8 mouse cellular contexts compared by ENCODE assay signal in the genomic region with DNA sequence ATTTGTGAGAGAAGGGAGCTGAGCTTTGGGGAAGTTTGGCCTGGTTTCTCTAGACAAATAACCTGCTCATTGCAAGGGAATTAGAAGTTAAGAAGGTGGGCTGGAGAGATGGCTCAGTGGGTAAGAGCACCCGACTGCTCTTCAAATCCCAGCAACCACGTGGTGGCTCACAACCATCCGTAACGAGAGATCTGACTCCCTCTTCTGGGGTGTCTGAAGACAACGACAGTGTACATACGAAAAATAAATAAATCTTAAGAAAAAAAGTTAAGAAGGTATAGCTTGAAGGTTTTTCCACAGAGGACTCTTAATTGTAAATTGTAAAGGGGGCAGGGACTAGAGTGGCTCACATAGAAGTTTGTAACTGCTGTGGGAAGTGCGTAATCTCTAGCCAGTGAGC. TPM values are rescaled to one million over a fixed set of nuclear protein-coding genes. Genes with fewer than 3 reads are reported as not detected.
DNase-seq lines count a peak whose midpoint lies in the region; ATAC-seq lines count a peak whose summit lies in the region.

No protein-coding gene starts in this region.

- 43% methylated on average over 7 of the region's 7 CpGs for WGBS in heart, embryonic 13.5 days
- WGBS in neural tube, embryonic 12.5 days, result 35% methylated on average over 7 of the region's 7 CpGs
- 42% methylated on average over 7 of the region's 7 CpGs for WGBS in limb, embryonic 10.5 days

- H3K9me3 ChIP-seq in heart, embryonic 13.5 days, result no peaks in the 10 kb centered on the region
- H3K9me3 ChIP-seq in neural tube, embryonic 12.5 days, result no peaks in the 10 kb centered on the region
- no peaks in the 10 kb centered on the region for H3K9me3 ChIP-seq in limb, embryonic 10.5 days (replicated peaks)

- H3K9ac ChIP-seq in heart, embryonic 13.5 days, result peak overlapping the region; percentile 96
- no peak overlapping the region for H3K9ac ChIP-seq in neural tube, embryonic 12.5 days

- peak overlapping the region; percentile 68 for H3K4me2 ChIP-seq in heart, embryonic 13.5 days
- peak overlapping the region; percentile 52; the same call in 1 of the 2 replicates for H3K4me2 ChIP-seq in neural tube, embryonic 12.5 days (replicated peaks)

- peak overlapping the region; percentile 32; the same call in 1 of the 2 replicates for H3K4me3 ChIP-seq in heart, embryonic 13.5 days
- no peak overlapping the region for H3K4me3 ChIP-seq in neural tube, embryonic 12.5 days
- H3K4me3 ChIP-seq in limb, embryonic 10.5 days, result no peak overlapping the region

- no peak for ATAC-seq in heart, embryonic 13.5 days (ENCODE audit: extremely low read depth, insufficient number of reproducible peaks, low FRiP score, low TSS enrichment)
- ATAC-seq in neural tube, embryonic 12.5 days (ENCODE audit: low FRiP score, low read depth), result no peak

- H3K27ac ChIP-seq in heart, embryonic 13.5 days (replicated peaks), result peak overlapping the region; percentile 98
- no peak overlapping the region for H3K27ac ChIP-seq in neural tube, embryonic 12.5 days
- H3K27ac ChIP-seq in limb, embryonic 10.5 days, result peak overlapping the region; percentile 99

- peaks cover 23% of the 10 kb centered on the region for H3K36me3 ChIP-seq in heart, embryonic 13.5 days
- peaks cover 11% of the 10 kb centered on the region for H3K36me3 ChIP-seq in neural tube, embryonic 12.5 days
- H3K36me3 ChIP-seq in limb, embryonic 10.5 days, result peaks cover 24% of the 10 kb centered on the region

- intact Hi-C loops in gastrocnemius, postnatal 14 days (cut with DNase I; ENCODE audit: low total_unique reads), result no loop called here

- no peaks in the 10 kb centered on the region for H3K27me3 ChIP-seq in heart, embryonic 13.5 days (replicated peaks)
- H3K27me3 ChIP-seq in neural tube, embryonic 12.5 days (replicated peaks), result no peaks in the 10 kb centered on the region
- H3K27me3 ChIP-seq in limb, embryonic 10.5 days (ENCODE audit: low read depth, poor library complexity, severe bottlenecking), result no peaks in the 10 kb centered on the region

- DNase-seq in heart, adult 18-20 months, result no peak
- no peak for DNase-seq in neural tube, embryonic 10.5 days (ENCODE audit: extremely low spot score, low spot score)
- no peak for DNase-seq in limb, embryonic 10.5 days (ENCODE audit: low spot score)
- peak; percentile 60 for DNase-seq in thymus, postnatal 14 days
- DNase-seq in adrenal gland, postnatal 14 days, result no peak
- no peak for DNase-seq in gastrocnemius, postnatal 14 days

- peaks cover 53% of the 10 kb centered on the region for H3K4me1 ChIP-seq in heart, embryonic 13.5 days
- H3K4me1 ChIP-seq in neural tube, embryonic 12.5 days, result peaks cover 47% of the 10 kb centered on the region
- H3K4me1 ChIP-seq in limb, embryonic 10.5 days, result peaks cover 59% of the 10 kb centered on the region

RNA-seq across cellular contexts. Expression of a gene that starts 1.9 kb away (rescaled TPM):
- polyA plus RNA-seq in heart, embryonic 13.5 days (2015; fragmentation: Nextera tagmentation; extraction: Ambion mirVana), result 114 and 125 TPM in 2 replicates
- total RNA-seq in heart, adult 18-20 months (2021), result 10 to 100 TPM; 62.7 to 68.0 TPM
- 145 and 154 TPM in 2 replicates for polyA plus RNA-seq in neural tube, embryonic 12.5 days (2016; fragmentation: Nextera tagmentation; extraction: Ambion mirVana)
- polyA plus RNA-seq in limb, embryonic 10.5 days (2016; fragmentation: Nextera tagmentation; extraction: Ambion mirVana), result 177 and 208 TPM in 2 replicates
- 110 and 149 TPM in 2 replicates for total RNA-seq in adrenal gland, postnatal 14 days (2021)
- 10 to 100 TPM; 44.3 to 59.3 TPM for total RNA-seq in gastrocnemius, postnatal 14 days (2021)

RNA-seq across cellular contexts. Expression of a gene that starts 19.6 kb away (rescaled TPM):
- polyA plus RNA-seq in heart, embryonic 13.5 days (2015; fragmentation: Nextera tagmentation; extraction: Ambion mirVana), result 0.29 and 0.36 TPM in 2 replicates
- 1 to 10 TPM in 1 of 2 experiments, under 1 TPM in 1; 0.52 to 1.7 TPM for total RNA-seq in heart, adult 18-20 months (2021)
- 0.32 and 0.34 TPM in 2 replicates for polyA plus RNA-seq in neural tube, embryonic 12.5 days (2016; fragmentation: Nextera tagmentation; extraction: Ambion mirVana)
- polyA plus RNA-seq in limb, embryonic 10.5 days (2016; fragmentation: Nextera tagmentation; extraction: Ambion mirVana), result 0.38 and 0.53 TPM in 2 replicates
- total RNA-seq in adrenal gland, postnatal 14 days (2021), result 1.9 and 4.7 TPM in 2 replicates
- total RNA-seq in gastrocnemius, postnatal 14 days (2021), result under 1 TPM; 0.47 to 0.60 TPM

RNA-seq across cellular contexts. Expression of a gene that starts 20.0 kb away (rescaled TPM):
- 130 and 140 TPM in 2 replicates for polyA plus RNA-seq in heart, embryonic 13.5 days (2015; fragmentation: Nextera tagmentation; extraction: Ambion mirVana)
- 10 to 100 TPM; 40.6 to 50.5 TPM for total RNA-seq in heart, adult 18-20 months (2021)
- polyA plus RNA-seq in neural tube, embryonic 12.5 days (2016; fragmentation: Nextera tagmentation; extraction: Ambion mirVana), result 279 and 303 TPM in 2 replicates
- 328 and 383 TPM in 2 replicates for polyA plus RNA-seq in limb, embryonic 10.5 days (2016; fragmentation: Nextera tagmentation; extraction: Ambion mirVana)
- 119 and 125 TPM in 2 replicates for total RNA-seq in adrenal gland, postnatal 14 days (2021)
- 10 to 100 TPM; 30.9 to 33.0 TPM for total RNA-seq in gastrocnemius, postnatal 14 days (2021)

RNA-seq across cellular contexts. Expression of a gene that starts 45.0 kb away (rescaled TPM):
- 46.0 and 47.9 TPM in 2 replicates for polyA plus RNA-seq in heart, embryonic 13.5 days (2015; fragmentation: Nextera tagmentation; extraction: Ambion mirVana)
- total RNA-seq in heart, adult 18-20 months (2021), result 10 to 100 TPM; 31.7 to 35.3 TPM
- 48.2 and 53.6 TPM in 2 replicates for polyA plus RNA-seq in neural tube, embryonic 12.5 days (2016; fragmentation: Nextera tagmentation; extraction: Ambion mirVana)
- polyA plus RNA-seq in limb, embryonic 10.5 days (2016; fragmentation: Nextera tagmentation; extraction: Ambion mirVana), result 42.5 and 52.3 TPM in 2 replicates
- total RNA-seq in adrenal gland, postnatal 14 days (2021), result 90.1 and 94.3 TPM in 2 replicates
- 10 to 100 TPM; 20.6 to 27.8 TPM for total RNA-seq in gastrocnemius, postnatal 14 days (2021)
